Mouse (Mus musculus): ENCODE results near the gene Jak2. TPM values are rescaled to one million over a fixed set of nuclear protein-coding genes. Genes with fewer than 3 reads are reported as not detected.

The Jak2 gene
- polyA plus RNA-seq, 1 experiment from 2014 or later = 14.4 TPM

DNA sequence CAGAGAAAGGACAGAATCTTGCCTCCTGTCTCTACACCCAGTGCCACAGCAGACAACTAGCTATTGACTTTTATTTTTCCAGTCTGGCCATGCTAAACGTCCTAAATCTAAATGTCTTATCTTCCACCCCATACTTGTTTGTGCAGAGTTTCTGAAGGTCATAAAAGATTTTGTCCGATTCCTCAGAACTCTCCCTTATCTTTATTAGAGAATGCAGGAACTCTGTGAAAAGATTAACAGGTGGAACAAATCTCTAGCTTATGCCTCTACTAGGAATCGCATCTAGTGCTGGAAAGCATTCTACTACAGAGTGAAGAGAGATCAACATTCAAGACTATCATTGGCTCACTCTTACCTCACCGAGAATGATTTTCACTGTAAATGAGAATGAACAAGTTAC, 1.7 kb upstream of the Jak2 start:
- 39% methylated on average over 4 of the region's 4 CpGs for WGBS
- Histone ChIP-seq H3K27ac (ENCODE audit: low read length) (peak overlapping the region; percentile 98), H3K9ac (ENCODE audit: low read depth, low read length) (peak overlapping the region; percentile 100), H3K9me3 (replicated peaks; ENCODE audit: control insufficient read depth, low read length, poor library complexity, severe bottlenecking) (0 out of 2 replicates have a peak, but pooled peaks cover 2% of the 10 kb centered on the region), H3K27me3 (ENCODE audit: control insufficient read depth, insufficient read depth, low read depth, low read length) (no peaks in the 10 kb centered on the region), H3K4me2 (ENCODE audit: low read length) (peak overlapping the region; percentile 83), H3K36me3 (ENCODE audit: control insufficient read depth, insufficient read depth, low read length) (no peaks in the 10 kb centered on the region; the same call in 1 of the 2 replicates), H3K4me3 (ENCODE audit: low read depth, low read length) (peak overlapping the region; percentile 97), H3K4me1 (ENCODE audit: control insufficient read depth, insufficient read depth, low read length) (peaks cover 40% of the 10 kb centered on the region)
- no peak for ATAC-seq

DNA sequence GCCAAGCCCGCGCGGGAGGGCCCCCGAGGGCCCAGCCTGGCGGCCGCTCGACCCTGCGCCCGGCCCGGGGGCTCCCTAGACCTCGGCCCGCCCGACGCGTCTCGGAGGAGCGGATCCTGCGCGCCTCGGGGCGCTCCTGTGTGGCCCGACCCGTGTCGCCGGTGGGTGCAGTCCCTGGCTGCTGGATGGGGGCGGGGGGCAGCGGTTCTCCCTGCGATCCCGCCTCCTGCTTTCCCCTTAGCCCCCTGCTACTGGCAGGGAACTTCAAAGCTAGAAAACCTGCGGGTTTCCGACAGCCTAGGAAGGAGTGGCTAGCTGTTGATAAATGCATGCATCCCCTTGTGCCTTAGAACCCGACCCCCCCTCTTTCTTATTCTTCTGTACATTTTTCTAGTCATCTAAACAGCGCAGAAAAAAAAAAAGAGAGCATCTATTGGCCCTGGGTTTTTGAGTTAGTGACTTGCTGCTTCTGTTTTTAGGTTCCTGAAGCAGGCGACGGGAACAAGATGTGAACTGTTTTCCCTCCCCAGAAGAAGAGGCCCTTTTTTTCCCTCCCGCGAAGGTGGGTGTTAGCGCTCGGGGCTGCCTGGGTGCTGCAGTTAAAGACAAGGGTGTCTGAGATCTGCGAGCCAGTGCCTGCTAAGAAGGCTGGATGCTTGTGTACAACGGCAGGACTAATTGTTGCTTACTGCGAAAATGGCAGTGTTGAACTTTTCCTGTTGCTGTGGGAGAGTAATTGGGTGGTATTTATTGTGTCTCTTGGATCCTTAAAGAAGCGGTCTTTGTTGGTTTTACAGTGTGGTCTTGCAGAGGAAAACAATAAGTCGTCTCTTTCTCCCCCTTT, 552 bp downstream of the Jak2 start:
- peak overlapping the region; percentile 98 for H3K27ac ChIP-seq (ENCODE audit: low read length)
- peak overlapping the region; percentile 83 for H3K4me2 ChIP-seq (ENCODE audit: low read length)
- WGBS = under 1% methylated on average over 32 of the region's 44 CpGs
- H3K27me3 ChIP-seq (ENCODE audit: control insufficient read depth, insufficient read depth, low read depth, low read length) = no peaks in the 10 kb centered on the region
- peak overlapping the region; percentile 100 for H3K9ac ChIP-seq (ENCODE audit: low read depth, low read length)
- no peaks in the 10 kb centered on the region for H3K9me3 ChIP-seq (replicated peaks; ENCODE audit: control insufficient read depth, low read length, poor library complexity, severe bottlenecking)
- H3K4me1 ChIP-seq (ENCODE audit: control insufficient read depth, insufficient read depth, low read length) = peaks cover 51% of the 10 kb centered on the region
- H3K4me3 ChIP-seq (ENCODE audit: low read depth, low read length) = peak overlapping the region; percentile 97
- peak; percentile 61 for ATAC-seq
- H3K36me3 ChIP-seq (ENCODE audit: control insufficient read depth, insufficient read depth, low read length) = no peaks in the 10 kb centered on the region

DNA sequence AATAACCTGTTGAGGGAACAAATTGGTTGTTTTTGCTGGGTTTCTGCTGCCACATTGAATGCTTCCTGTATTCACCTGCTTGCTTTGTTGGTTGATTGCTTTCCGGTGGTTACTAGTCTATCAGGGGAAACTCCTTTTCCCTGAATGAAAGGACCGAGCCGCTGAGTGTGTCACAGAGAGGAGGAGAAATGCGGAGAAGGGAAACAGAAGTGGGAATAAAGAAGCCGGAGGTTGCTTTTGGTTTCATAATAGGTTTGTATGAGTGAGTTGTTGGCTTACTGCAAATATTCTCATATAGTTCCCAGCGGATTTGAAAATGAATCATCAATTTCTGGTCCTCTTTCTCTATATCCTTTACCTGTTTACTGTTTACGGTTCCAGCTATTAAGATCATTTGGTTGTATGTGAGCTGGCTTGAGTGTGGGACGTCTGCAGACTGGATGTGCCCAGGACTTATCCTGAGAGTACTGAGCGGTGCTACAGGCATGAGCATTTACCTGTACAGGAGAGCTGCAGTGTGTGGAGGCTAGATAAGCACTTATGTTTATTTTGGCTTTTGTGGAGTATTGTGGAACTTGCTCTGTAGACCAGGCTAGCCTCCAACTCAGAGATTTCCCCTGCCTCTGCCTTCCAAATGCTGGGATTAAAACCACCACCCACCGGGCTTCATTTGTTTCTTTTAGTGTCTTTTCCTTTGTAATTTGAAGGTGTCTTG, 1.4 kb downstream of the Jak2 start:
- H3K4me2 ChIP-seq (ENCODE audit: low read length) = peak overlapping the region; percentile 83
- H3K9ac ChIP-seq (ENCODE audit: low read depth, low read length) = peak overlapping the region; percentile 100
- no peaks in the 10 kb centered on the region for H3K36me3 ChIP-seq (ENCODE audit: control insufficient read depth, insufficient read depth, low read length)
- 22% methylated on average over 10 of the region's 10 CpGs for WGBS
- peaks cover 51% of the 10 kb centered on the region for H3K4me1 ChIP-seq (ENCODE audit: control insufficient read depth, insufficient read depth, low read length)
- H3K27ac ChIP-seq (ENCODE audit: low read length) = peak overlapping the region; percentile 98
- H3K4me3 ChIP-seq (ENCODE audit: low read depth, low read length) = peak overlapping the region; percentile 97
- H3K9me3 ChIP-seq (replicated peaks; ENCODE audit: control insufficient read depth, low read length, poor library complexity, severe bottlenecking) = no peaks in the 10 kb centered on the region
- no peaks in the 10 kb centered on the region for H3K27me3 ChIP-seq (ENCODE audit: control insufficient read depth, insufficient read depth, low read depth, low read length)
- no peak for ATAC-seq

DNA sequence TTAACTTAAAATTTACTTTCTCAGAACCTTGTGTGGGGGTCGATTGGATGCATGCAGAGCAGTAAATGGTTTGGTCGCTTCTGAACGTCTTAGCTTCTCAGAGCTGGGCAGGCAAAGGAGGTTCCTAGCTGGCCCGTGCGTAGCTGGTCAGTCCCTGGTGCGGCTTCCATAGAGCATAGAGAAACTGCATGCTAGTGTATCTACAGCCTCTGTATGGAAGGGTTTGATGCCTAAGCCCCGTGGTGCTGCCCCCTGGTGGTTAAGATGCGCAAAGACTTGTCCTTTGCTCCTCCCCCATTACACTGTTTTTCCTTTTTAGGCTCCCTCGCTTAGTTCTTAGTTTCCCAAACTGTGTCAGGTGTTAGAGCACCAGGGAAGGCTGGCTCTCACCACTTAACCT, 2.1 kb downstream of the Jak2 start:
- Histone ChIP-seq H3K4me1 (ENCODE audit: control insufficient read depth, insufficient read depth, low read length) (peaks cover 45% of the 10 kb centered on the region), H3K4me3 (ENCODE audit: low read depth, low read length) (peak overlapping the region; percentile 97), H3K9me3 (replicated peaks; ENCODE audit: control insufficient read depth, low read length, poor library complexity, severe bottlenecking) (no peaks in the 10 kb centered on the region), H3K36me3 (ENCODE audit: control insufficient read depth, insufficient read depth, low read length) (0 out of 2 replicates have a peak, but pooled peaks cover 2% of the 10 kb centered on the region), H3K4me2 (ENCODE audit: low read length) (peak overlapping the region; percentile 83), H3K27me3 (ENCODE audit: control insufficient read depth, insufficient read depth, low read depth, low read length) (no peaks in the 10 kb centered on the region), H3K27ac (ENCODE audit: low read length) (peak overlapping the region; percentile 55), H3K9ac (ENCODE audit: low read depth, low read length) (0 out of 2 replicates have a peak overlapping the region, but pooled peaks have one; percentile 11)
- peak; percentile 46 for ATAC-seq
- under 1% methylated on average over 9 of the region's 9 CpGs for WGBS

DNA sequence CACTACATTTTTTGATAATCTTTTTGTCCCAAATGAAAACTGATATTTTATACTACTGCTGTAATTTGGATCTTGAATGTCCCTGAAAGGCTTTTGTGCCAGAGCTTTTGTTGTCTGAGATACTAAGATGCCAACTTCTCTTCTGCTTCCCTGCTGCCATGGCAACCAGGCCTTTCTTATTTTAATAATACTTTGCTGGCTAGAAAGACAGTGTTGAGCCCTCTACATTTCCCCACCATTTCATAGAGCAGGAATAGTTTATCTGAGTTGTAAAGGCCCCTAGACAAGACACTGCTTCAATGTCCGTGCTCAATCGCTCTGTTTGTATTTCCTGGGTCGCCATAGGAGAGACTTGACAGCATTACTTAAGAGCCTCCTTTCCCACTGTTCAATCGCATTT, 3.0 kb downstream of the Jak2 start:
- no peaks in the 10 kb centered on the region for H3K9me3 ChIP-seq (replicated peaks; ENCODE audit: control insufficient read depth, low read length, poor library complexity, severe bottlenecking)
- H3K4me3 ChIP-seq (ENCODE audit: low read depth, low read length) = peak overlapping the region; percentile 97; the same call in 1 of the 2 replicates
- no peak overlapping the region for H3K9ac ChIP-seq (ENCODE audit: low read depth, low read length)
- 0 out of 2 replicates have a peak, but pooled peaks cover 2% of the 10 kb centered on the region for H3K36me3 ChIP-seq (ENCODE audit: control insufficient read depth, insufficient read depth, low read length)
- H3K27me3 ChIP-seq (ENCODE audit: control insufficient read depth, insufficient read depth, low read depth, low read length) = no peaks in the 10 kb centered on the region
- WGBS = 3% methylated on average over 4 of the region's 4 CpGs
- ATAC-seq = no peak
- peaks cover 36% of the 10 kb centered on the region for H3K4me1 ChIP-seq (ENCODE audit: control insufficient read depth, insufficient read depth, low read length)
- H3K27ac ChIP-seq (ENCODE audit: low read length) = no peak overlapping the region; the same call in 1 of the 2 replicates
- H3K4me2 ChIP-seq (ENCODE audit: low read length) = peak overlapping the region; percentile 83

DNA sequence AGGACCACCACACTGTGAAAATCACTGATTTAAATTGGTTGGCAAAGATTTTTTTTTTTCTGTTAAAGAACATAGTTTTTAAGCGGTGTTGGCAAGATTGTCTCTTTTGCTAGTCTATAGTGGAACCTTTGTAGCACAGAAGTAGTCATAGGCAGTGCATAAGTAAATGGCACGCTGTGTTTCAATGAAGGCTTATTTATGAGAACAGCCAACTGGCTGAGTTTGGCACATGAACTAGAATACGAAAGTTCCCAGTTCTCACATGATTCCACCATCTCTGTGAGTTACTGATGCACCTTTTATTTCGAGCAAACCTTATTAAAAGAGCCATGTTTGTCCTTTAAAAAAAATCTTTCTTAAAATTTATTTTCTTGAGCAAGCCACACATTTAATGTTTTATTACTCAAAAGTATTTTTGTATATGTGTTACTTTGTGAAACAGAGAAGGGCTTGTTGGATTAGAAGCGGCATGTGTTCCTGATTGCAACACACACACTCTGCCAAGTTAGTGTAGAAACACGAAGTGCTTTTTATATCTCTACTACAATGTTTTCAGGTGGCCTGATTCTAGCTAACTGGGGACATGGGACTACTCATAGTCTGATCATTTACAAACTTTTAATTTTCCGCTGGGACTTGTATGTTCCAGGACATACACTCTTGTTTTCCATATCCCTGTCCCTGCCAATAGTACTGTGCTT, 3.8 kb downstream of the Jak2 start:
- no peaks in the 10 kb centered on the region for H3K27me3 ChIP-seq (ENCODE audit: control insufficient read depth, insufficient read depth, low read depth, low read length)
- H3K4me1 ChIP-seq (ENCODE audit: control insufficient read depth, insufficient read depth, low read length) = peaks cover 32% of the 10 kb centered on the region
- peak overlapping the region; percentile 19; the same call in 1 of the 2 replicates for H3K27ac ChIP-seq (ENCODE audit: low read length)
- no peak overlapping the region for H3K9ac ChIP-seq (ENCODE audit: low read depth, low read length)
- no peak overlapping the region for H3K4me3 ChIP-seq (ENCODE audit: low read depth, low read length)
- 77% methylated on average over 7 of the region's 7 CpGs for WGBS
- 0 out of 2 replicates have a peak, but pooled peaks cover 2% of the 10 kb centered on the region for H3K36me3 ChIP-seq (ENCODE audit: control insufficient read depth, insufficient read depth, low read length)
- ATAC-seq = no peak
- H3K4me2 ChIP-seq (ENCODE audit: low read length) = peak overlapping the region; percentile 83
- H3K9me3 ChIP-seq (replicated peaks; ENCODE audit: control insufficient read depth, low read length, poor library complexity, severe bottlenecking) = no peaks in the 10 kb centered on the region

DNA sequence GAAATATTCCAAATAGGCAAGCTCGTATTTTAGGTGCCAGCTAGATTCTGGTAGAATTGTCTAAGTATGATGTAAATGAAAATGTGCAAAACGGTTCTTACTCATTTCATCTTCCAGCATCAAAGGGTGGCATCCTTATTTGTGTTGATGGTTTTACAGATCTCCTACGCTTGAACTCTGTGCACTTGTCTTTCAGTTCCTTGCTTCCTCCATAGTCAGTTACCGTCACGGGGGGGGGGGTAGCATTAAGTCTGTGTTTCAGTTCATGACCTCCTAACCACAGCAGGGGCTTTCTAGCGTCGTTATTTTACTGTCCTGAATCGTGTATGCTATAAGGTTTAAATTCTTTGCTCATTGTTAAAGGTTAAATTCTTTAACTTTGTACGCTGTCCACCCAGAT, 10.0 kb downstream of the Jak2 start:
- H3K4me3 ChIP-seq (ENCODE audit: low read depth, low read length) = no peak overlapping the region
- peaks cover 9% of the 10 kb centered on the region; the same call in 1 of the 2 replicates for H3K4me1 ChIP-seq (ENCODE audit: control insufficient read depth, insufficient read depth, low read length)
- no peak overlapping the region for H3K9ac ChIP-seq (ENCODE audit: low read depth, low read length)
- H3K27me3 ChIP-seq (ENCODE audit: control insufficient read depth, insufficient read depth, low read depth, low read length) = no peaks in the 10 kb centered on the region
- no peaks in the 10 kb centered on the region for H3K9me3 ChIP-seq (replicated peaks; ENCODE audit: control insufficient read depth, low read length, poor library complexity, severe bottlenecking)
- H3K36me3 ChIP-seq (ENCODE audit: control insufficient read depth, insufficient read depth, low read length) = 0 out of 2 replicates have a peak, but pooled peaks cover 7% of the 10 kb centered on the region
- ATAC-seq = no peak
- H3K4me2 ChIP-seq (ENCODE audit: low read length) = no peak overlapping the region
- 70% methylated on average over 9 of the region's 9 CpGs for WGBS
- no peak overlapping the region for H3K27ac ChIP-seq (ENCODE audit: low read length)

DNA sequence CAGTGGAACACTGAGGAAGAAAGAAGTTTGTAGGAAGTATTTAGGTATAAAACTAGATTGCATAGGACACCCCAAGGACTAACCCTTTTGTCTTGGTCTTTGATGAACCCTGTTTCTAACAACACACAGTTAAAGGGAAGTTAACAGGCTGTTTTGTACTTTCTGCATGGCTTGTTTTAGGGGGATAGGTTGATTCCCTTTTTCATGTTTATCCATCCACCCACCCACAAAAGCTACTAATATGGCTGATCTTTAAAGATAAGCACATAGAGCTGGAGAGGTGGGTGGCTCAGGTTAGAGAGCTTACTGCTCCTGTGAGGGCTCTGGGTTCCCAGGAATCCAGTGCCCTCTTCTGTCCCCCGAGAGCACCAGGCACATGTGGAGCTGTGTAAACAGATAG, 11.9 kb downstream of the Jak2 start:
- Histone ChIP-seq H3K27me3 (ENCODE audit: control insufficient read depth, insufficient read depth, low read depth, low read length) (no peaks in the 10 kb centered on the region), H3K9ac (ENCODE audit: low read depth, low read length) (no peak overlapping the region), H3K4me1 (ENCODE audit: control insufficient read depth, insufficient read depth, low read length) (peaks cover 9% of the 10 kb centered on the region; the same call in 1 of the 2 replicates), H3K4me3 (ENCODE audit: low read depth, low read length) (no peak overlapping the region), H3K9me3 (replicated peaks; ENCODE audit: control insufficient read depth, low read length, poor library complexity, severe bottlenecking) (no peaks in the 10 kb centered on the region), H3K27ac (ENCODE audit: low read length) (no peak overlapping the region), H3K36me3 (ENCODE audit: control insufficient read depth, insufficient read depth, low read length) (0 out of 2 replicates have a peak, but pooled peaks cover 4% of the 10 kb centered on the region), H3K4me2 (ENCODE audit: low read length) (no peak overlapping the region)
- 97% methylated on average over 1 of the region's 1 CpGs for WGBS
- ATAC-seq = no peak
